Mouse (Mus musculus) lung, postnatal 0 days (tissue): ENCODE results near the gene Zfp618.

Experiments used
- CTCF ChIP-seq: IDR thresholded peaks from 2 replicates; pipeline ENCODE4 v1.5.1; 2016; ENCODE audit warnings: antibody characterized with exemption, mild to moderate bottlenecking
- EP300 ChIP-seq: IDR thresholded peaks from 2 replicates; pipeline ENCODE4 v1.6.1; 2016; ENCODE audit warnings: antibody characterized with exemption, mild to moderate bottlenecking, control low read depth

- peak; percentile 6; the same call in 1 of the 2 replicates for TF ChIP-seq CTCF
- no peak for TF ChIP-seq EP300
Measured at GRCm38 (mm10) chr4:62965497-62966302, at the start of gene Zfp618.
